Mouse (Mus musculus) liver, embryonic 14 days (tissue): ENCODE data around the gene Dolk. TPM values are rescaled to one million over a fixed set of nuclear protein-coding genes. Genes with fewer than 3 reads are reported as not detected.

Source experiments
- polyA plus RNA-seq: library from polyadenylated mRNA; depleted of rRNA; stranded (reverse); fragments of >200 nt; gene quantifications from 2 replicates; pipeline ENCODE4 v1.2.3, GENCODE M21; 2012; rRNA removed

The Dolk gene
- polyA plus RNA-seq = 4.3 and 5.0 TPM in 2 replicates

DNA sequence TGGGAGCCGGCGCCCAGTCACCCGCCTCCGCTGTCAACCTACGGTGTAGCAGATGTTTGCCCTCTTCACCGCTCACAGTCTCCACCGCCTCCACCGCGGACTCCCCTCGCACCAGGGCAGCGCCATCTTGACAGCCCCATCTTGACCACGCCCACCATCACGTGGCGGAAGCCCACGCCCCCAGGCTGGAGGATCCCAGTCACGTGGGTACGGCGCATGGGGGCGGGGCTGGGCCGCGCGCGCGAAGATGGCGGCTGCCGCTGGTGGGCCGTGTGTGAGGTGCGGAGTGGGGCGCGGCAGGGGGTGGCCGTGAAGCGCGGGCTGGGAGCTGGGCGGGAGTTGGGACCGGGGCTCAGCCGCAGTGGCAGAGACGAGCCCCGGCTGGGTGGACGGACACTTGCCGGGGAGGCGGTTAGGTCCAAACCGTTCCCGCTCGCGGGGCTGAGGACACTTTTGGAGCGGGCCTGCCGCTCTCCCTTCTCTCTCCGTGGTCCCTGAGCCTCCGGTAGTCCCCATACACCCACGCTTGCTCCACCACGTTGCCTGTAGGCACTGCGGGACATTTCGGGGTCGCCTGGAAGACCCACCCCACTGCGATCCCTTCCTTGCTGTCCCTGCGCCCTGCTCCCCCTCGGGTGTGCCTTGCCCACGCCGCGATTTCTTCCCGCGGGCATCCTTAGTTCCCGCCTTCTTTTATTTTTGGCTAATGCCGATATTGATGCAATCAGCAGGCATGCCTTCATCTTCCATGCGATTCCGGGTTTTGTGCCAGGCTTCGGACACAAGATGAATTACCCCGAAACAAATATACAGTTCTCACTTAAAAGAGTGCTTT is at the start of gene Dolk, which contains the start of gene Nup188:
TSS of gene Dolk (minus strand) at position 143 of the 835 bp plus-strand sequence.
TSS of gene Nup188 (plus strand) at position 206 of the 835 bp plus-strand sequence.

GRCm38 (mm10) chr2:30280743-30281142 is 5.4 kb downstream of the Dolk start, which contains the start of gene Gm28038:
TSS of gene Gm28038 (plus strand) at chr2:30281043.

DNA sequence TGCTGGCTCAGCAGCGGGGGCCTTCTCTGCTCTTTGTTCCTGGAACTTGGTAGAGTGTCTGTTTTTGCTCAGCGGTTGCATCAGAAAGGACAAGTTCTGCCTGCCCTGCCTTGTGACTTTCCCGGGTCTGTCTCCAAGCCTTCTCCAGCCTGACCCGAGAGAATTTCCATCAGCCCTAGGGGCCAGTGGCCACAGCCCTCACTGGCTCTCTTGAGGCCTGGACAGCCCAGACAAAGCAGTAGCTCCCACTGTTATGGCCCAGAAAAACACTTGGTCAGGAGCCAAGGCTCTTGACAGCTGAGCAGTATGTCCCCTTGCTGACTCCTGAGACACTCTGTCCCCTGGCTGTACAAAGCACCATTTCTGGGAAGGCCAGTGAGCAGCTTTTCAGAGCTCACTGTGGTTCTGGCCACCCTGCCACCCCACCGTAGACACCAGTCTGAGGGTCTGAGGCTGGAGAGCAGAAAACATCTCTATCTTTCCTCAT is 20.3 kb downstream of the Dolk start, which contains the start of gene Phyhd1:
TSS of gene Phyhd1 (plus strand) at position 437 of the 487 bp plus-strand sequence.

DNA sequence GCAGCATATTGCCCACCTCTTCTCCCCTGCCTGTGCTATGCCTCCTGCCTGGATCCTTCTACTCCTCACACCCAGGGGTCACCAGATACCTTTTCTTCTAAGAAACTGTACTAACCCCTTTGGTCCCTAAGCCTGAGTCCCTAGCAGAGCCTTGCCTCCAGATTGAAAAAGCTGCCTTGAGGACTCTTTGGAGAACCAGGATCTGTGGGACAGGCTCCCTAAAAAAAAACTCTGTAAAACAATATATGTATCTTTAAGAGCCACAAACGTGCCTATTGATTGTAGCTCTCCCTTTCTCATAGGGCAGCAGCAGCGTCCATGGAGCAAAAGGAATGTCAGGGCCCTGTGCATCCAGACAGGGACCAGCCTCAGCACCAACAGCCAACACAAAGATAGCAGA is 45.9 kb downstream of the Dolk start, which contains the start of gene Gm28035:
TSS of gene Gm28035 (plus strand) at position 301 of the 400 bp plus-strand sequence.

GRCm38 (mm10) chr2:30237199-30237880 is 48.8 kb downstream of the Dolk start, which contains the start of gene Lrrc8a:
TSS of gene Lrrc8a (plus strand) at chr2:30237715.

Other genes with a start within 250 kb of the Dolk start
- gene Wdr34, start 237.5 kb downstream of the Dolk start, polyA plus RNA-seq = 5.2 and 5.7 TPM in 2 replicates
- gene Set, start 229.0 kb downstream of the Dolk start, polyA plus RNA-seq = 185 and 242 TPM in 2 replicates
- gene Pkn3, start 208.7 kb downstream of the Dolk start, polyA plus RNA-seq = 3.1 and 3.2 TPM in 2 replicates
- 21.0 and 25.7 TPM in 2 replicates for gene Zdhhc12, start 192.7 kb downstream of the Dolk start, polyA plus RNA-seq
- 6.6 and 7.7 TPM in 2 replicates for gene Zer1, start 161.7 kb downstream of the Dolk start, polyA plus RNA-seq
- gene Tbc1d13, start 152.6 kb downstream of the Dolk start, polyA plus RNA-seq = 9.1 and 11.7 TPM in 2 replicates
- 10.4 and 12.0 TPM in 2 replicates for gene Endog, start 114.8 kb downstream of the Dolk start, polyA plus RNA-seq
- 21.1 and 21.7 TPM in 2 replicates for gene Spout1, start 107.9 kb downstream of the Dolk start, polyA plus RNA-seq
- 13.0 and 14.4 TPM in 2 replicates for gene Kyat1, start 80.5 kb downstream of the Dolk start, polyA plus RNA-seq
- 3.1 and 3.7 TPM in 2 replicates for gene Lrrc8a, start 48.6 kb downstream of the Dolk start, polyA plus RNA-seq
- gene Gm28035, start 45.8 kb downstream of the Dolk start, polyA plus RNA-seq = 0.84 and 0.92 TPM in 2 replicates
- gene Phyhd1, start 20.1 kb downstream of the Dolk start, polyA plus RNA-seq = 15.2 and 18.6 TPM in 2 replicates
- not detected in 2 replicates for gene Gm28038, start 5.3 kb downstream of the Dolk start, polyA plus RNA-seq
- gene Nup188, start 63 bp upstream of the Dolk start, polyA plus RNA-seq = 12.8 and 17.0 TPM in 2 replicates
- 19.1 and 20.9 TPM in 2 replicates for gene Sh3glb2, start 73.0 kb upstream of the Dolk start, polyA plus RNA-seq
- 5.6 and 6.8 TPM in 2 replicates for gene Miga2, start 77.9 kb upstream of the Dolk start, polyA plus RNA-seq
- 13.3 and 17.3 TPM in 2 replicates for gene Dolpp1, start 105.9 kb upstream of the Dolk start, polyA plus RNA-seq
- 12.5 and 14.2 TPM in 2 replicates for gene Crat, start 129.5 kb upstream of the Dolk start, polyA plus RNA-seq
- 61.7 and 77.5 TPM in 2 replicates for gene Ptpa, start 129.7 kb upstream of the Dolk start, polyA plus RNA-seq
- 0.72 and 0.74 TPM in 2 replicates for gene Ier5l, start 187.9 kb upstream of the Dolk start, polyA plus RNA-seq